Mouse (Mus musculus) myocyte (in vitro differentiated cells): ENCODE results near the gene Kcnk13.

Source experiments
- E2F4 ChIP-seq: IDR thresholded peaks from one replicate; pipeline ENCODE4 v1.6.1; 2011; ENCODE audit warnings: mild to moderate bottlenecking, control low read depth, moderate library complexity; ENCODE audit not compliant: insufficient read depth
- MAX ChIP-seq: IDR thresholded peaks from one replicate; pipeline ENCODE4 v1.6.1; 2011; ENCODE audit warnings: low read depth, mild to moderate bottlenecking, control low read depth
- MYOG ChIP-seq, 3 experiments: IDR thresholded peaks; one replicate each; pipeline ENCODE4 v1.6.1; 2011; ENCODE audit warnings: control low read depth in 2 of 3, low read depth in 2 of 3, mild to moderate bottlenecking in 2 of 3; ENCODE audit not compliant: insufficient read length in 2 of 3, control insufficient read depth in 1 of 3, insufficient read depth in 1 of 3
- POLR2A ChIP-seq: IDR thresholded peaks from one replicate; pipeline ENCODE4 v1.6.1; 2011; ENCODE audit warnings: low read depth, mild to moderate bottlenecking, control low read depth, moderate library complexity; ENCODE audit not compliant: insufficient read length
- POLR2AphosphoS2 ChIP-seq: IDR thresholded peaks from one replicate; pipeline ENCODE4 v1.6.1; 2011; ENCODE audit warnings: low read depth, control low read depth; ENCODE audit not compliant: insufficient read length
- REST ChIP-seq: IDR thresholded peaks from one replicate; pipeline ENCODE4 v1.6.1; 2011; ENCODE audit warnings: mild to moderate bottlenecking, control low read depth, moderate library complexity; ENCODE audit not compliant: insufficient read depth, insufficient read length
- TCF3 ChIP-seq: IDR thresholded peaks from one replicate; pipeline ENCODE4 v1.6.1; 2011; ENCODE audit warnings: low read depth, control low read depth; ENCODE audit not compliant: insufficient read length
- USF1 ChIP-seq: IDR thresholded peaks from one replicate; pipeline ENCODE4 v1.6.1; 2011; ENCODE audit warnings: low read depth, mild to moderate bottlenecking, control low read depth, moderate library complexity

DNA sequence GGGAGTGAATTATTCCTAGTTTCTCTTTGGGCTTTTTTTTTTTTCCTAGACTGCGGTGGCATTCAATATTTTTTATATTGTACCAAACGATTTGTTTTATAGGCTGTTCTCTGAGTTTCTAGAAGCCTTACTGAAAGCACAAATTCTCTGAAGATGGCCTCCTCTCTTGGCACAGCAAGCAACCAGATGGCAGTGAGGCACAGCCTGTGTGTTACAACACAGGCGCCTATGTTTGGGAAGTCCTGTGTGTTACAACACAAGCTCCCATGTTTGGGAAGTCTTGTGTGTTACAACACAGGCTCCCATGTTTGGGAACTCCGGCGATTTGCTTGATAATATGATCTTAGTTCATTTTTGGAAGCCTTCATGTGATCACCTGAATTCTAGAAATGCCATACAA lies 31.7 kb downstream of the Kcnk13 start:
- TF ChIP-seq POLR2A (no peak), E2F4 (no peak), POLR2AphosphoS2 (no peak), USF1 (no peak), MAX (no peak), TCF3 (no peak), MYOG (IDR thresholded peaks at IDR 0.05; ENCODE audit: control insufficient read depth in 1 of 3, insufficient read depth in 1 of 3, insufficient read length in 2 of 3, low read depth in 2 of 3) (no peak), REST (no peak)
